Mouse (Mus musculus) central nervous system, embryonic 14 days (tissue): ENCODE results near the gene Hist1h2af. TPM values are rescaled to one million over a fixed set of nuclear protein-coding genes. Genes with fewer than 3 reads are reported as not detected.

Experiments used
- polyA plus RNA-seq: library from polyadenylated mRNA; depleted of rRNA; stranded (reverse); fragments of >200 nt; gene quantifications from 2 replicates; pipeline ENCODE4 v1.2.3, GENCODE M21; 2012; rRNA removed

The Hist1h2af gene
- polyA plus RNA-seq, 1 experiment = 225 TPM

Other genes starting within 250 kb of the Hist1h2af start
- 22.2 and 24.3 TPM in 2 replicates for gene Zfp322a, start 164.7 kb upstream of the Hist1h2af start, polyA plus RNA-seq
- 8.5 and 9.1 TPM in 2 replicates for gene Abt1, start 110.0 kb upstream of the Hist1h2af start, polyA plus RNA-seq
- 0.06 and 0.07 TPM in 2 replicates for gene Btn1a1, start 68.0 kb upstream of the Hist1h2af start, polyA plus RNA-seq
- gene Btn2a2, start 45.0 kb upstream of the Hist1h2af start, polyA plus RNA-seq = 0.04 and 0.11 TPM in 2 replicates
- 14.7 and 20.5 TPM in 2 replicates for gene Hist1h4h, start 2.9 kb upstream of the Hist1h2af start, polyA plus RNA-seq
- 16.6 and 25.3 TPM in 2 replicates for gene Hist1h3g, start 1.5 kb downstream of the Hist1h2af start, polyA plus RNA-seq
- 2.4 and 4.0 TPM in 2 replicates for gene Hist1h2bh, start 9.5 kb downstream of the Hist1h2af start, polyA plus RNA-seq
- 2.5 and 3.5 TPM in 2 replicates for gene Hist1h3f, start 10.1 kb downstream of the Hist1h2af start, polyA plus RNA-seq
- 10.2 and 14.3 TPM in 2 replicates for gene Hist1h4f, start 17.7 kb downstream of the Hist1h2af start, polyA plus RNA-seq
- gene Hist1h1d, start 19.4 kb downstream of the Hist1h2af start, polyA plus RNA-seq = 0.30 and 0.45 TPM in 2 replicates
- 20.2 and 31.1 TPM in 2 replicates for gene Hist1h3e, start 28.5 kb downstream of the Hist1h2af start, polyA plus RNA-seq
- gene Hist1h2ae, start 37.3 kb downstream of the Hist1h2af start, polyA plus RNA-seq = 9.2 and 10.5 TPM in 2 replicates
- gene Hist1h2bg, start 37.5 kb downstream of the Hist1h2af start, polyA plus RNA-seq = 17.6 and 25.1 TPM in 2 replicates
- 7.5 and 10.9 TPM in 2 replicates for gene Hist1h2bf, start 40.3 kb downstream of the Hist1h2af start, polyA plus RNA-seq
- gene Hist1h2ad, start 40.5 kb downstream of the Hist1h2af start, polyA plus RNA-seq = 4.5 and 5.4 TPM in 2 replicates
- gene Hist1h3d, start 41.9 kb downstream of the Hist1h2af start, polyA plus RNA-seq = 14.9 and 24.5 TPM in 2 replicates
- gene Hist1h4d, start 47.7 kb downstream of the Hist1h2af start, polyA plus RNA-seq = 6.8 and 9.8 TPM in 2 replicates
- 2.1 and 2.5 TPM in 2 replicates for gene Hist1h2be, start 87.2 kb downstream of the Hist1h2af start, polyA plus RNA-seq
- gene Hist1h1e, start 88.7 kb downstream of the Hist1h2af start, polyA plus RNA-seq = 5.2 and 7.1 TPM in 2 replicates
- 1.2 and 1.3 TPM in 2 replicates for gene Hist1h2ac, start 150.0 kb downstream of the Hist1h2af start, polyA plus RNA-seq
- 25.7 and 29.8 TPM in 2 replicates for gene Hist1h2bc, start 150.3 kb downstream of the Hist1h2af start, polyA plus RNA-seq
- gene Hist1h1t, start 161.9 kb downstream of the Hist1h2af start, polyA plus RNA-seq = 0.16 TPM in 1 of 2 replicates, not detected in the other
- gene Hist1h4c, start 164.5 kb downstream of the Hist1h2af start, polyA plus RNA-seq = 7.0 and 8.6 TPM in 2 replicates
- 2.3 and 2.4 TPM in 2 replicates for gene Hfe, start 176.9 kb downstream of the Hist1h2af start, polyA plus RNA-seq
- 12.2 and 12.7 TPM in 2 replicates for gene Hist1h1c, start 204.9 kb downstream of the Hist1h2af start, polyA plus RNA-seq
- gene Hist1h3c, start 211.7 kb downstream of the Hist1h2af start, polyA plus RNA-seq = 19.7 and 29.1 TPM in 2 replicates
- 6.1 and 9.8 TPM in 2 replicates for gene Hist1h2bb, start 212.8 kb downstream of the Hist1h2af start, polyA plus RNA-seq
- 24.0 and 28.7 TPM in 2 replicates for gene Hist1h2ab, start 217.2 kb downstream of the Hist1h2af start, polyA plus RNA-seq
- gene Hist1h3b, start 218.4 kb downstream of the Hist1h2af start, polyA plus RNA-seq = 26.1 and 47.9 TPM in 2 replicates
- 20.0 and 24.9 TPM in 2 replicates for gene Hist1h4b, start 223.1 kb downstream of the Hist1h2af start, polyA plus RNA-seq
- gene Hist1h4a, start 227.3 kb downstream of the Hist1h2af start, polyA plus RNA-seq = 8.6 and 12.5 TPM in 2 replicates
- gene Hist1h3a, start 228.5 kb downstream of the Hist1h2af start, polyA plus RNA-seq = 15.6 and 21.5 TPM in 2 replicates
- gene Hist1h1a, start 229.8 kb downstream of the Hist1h2af start, polyA plus RNA-seq = 3.5 and 4.3 TPM in 2 replicates
- gene Trim38, start 236.0 kb downstream of the Hist1h2af start, polyA plus RNA-seq = 0.02 TPM in 1 of 2 replicates, not detected in the other